Mouse (Mus musculus) cerebellum, adult 2 months (tissue): ENCODE measurements around the gene Sptlc2.

ENCODE experiments used
- CTCF ChIP-seq: fragments of 200-500 bp; IDR thresholded peaks from 2 replicates; pipeline ENCODE4 v1.5.1; 2011; ENCODE audit warnings: low read depth, mild to moderate bottlenecking, control low read depth, low read length, moderate library complexity, borderline replicate concordance; ENCODE audit not compliant: insufficient read depth
- POLR2A ChIP-seq: fragments of 200-500 bp; IDR thresholded peaks from 2 replicates; pipeline ENCODE4 v1.6.1; 2011; ENCODE audit warnings: low read length, control low read depth, borderline replicate concordance; ENCODE audit not compliant: insufficient read depth

DNA sequence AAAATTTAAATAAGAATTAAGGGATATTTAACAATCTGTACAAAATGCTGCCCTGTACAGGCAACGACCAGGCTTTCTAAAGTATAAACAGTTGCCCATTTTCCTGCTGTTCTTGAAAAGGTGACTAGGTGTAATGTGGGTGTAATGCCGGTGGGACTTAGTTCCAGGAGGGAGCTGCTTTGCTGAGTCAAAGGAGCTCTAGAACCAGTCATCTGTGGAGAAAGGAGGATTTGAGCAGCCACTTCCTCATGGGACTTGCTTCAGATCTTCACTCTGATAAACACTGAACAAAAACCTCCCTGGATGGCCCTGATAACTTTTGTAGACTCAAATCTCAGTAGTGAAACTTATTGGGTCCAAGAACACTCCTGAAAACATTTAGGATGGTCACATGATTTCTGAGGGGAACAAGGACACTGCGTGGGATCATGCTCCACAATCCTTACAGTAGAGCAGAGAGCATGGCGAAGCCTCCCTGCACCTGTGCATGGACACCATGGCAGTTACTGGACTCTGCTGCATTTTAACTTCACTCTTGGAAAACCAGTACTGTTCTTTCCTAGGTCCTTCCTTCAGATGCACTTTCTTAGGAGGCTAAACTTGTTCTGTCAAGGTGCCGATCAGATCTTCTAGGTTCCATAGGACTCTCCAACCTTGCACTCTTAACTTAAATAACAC, 38.3 kb upstream of the Sptlc2 start:
- no peak for TF ChIP-seq CTCF
- TF ChIP-seq POLR2A: no peak
